Mouse (Mus musculus) small intestine, adult 2 months (tissue): Measurements from ENCODE around the gene Selplg.
"Not testable (repeated sequence)": the region's sequence is repeated elsewhere in the genome, so short reads cannot be mapped to it uniquely, and the experiment has no call there.

Experiments
- CTCF ChIP-seq: fragments of 200-500 bp; IDR thresholded peaks from 2 replicates; pipeline ENCODE4 v1.5.1; 2012; ENCODE audit warnings: low read depth, mild to moderate bottlenecking, control low read depth, inconsistent platforms, low read length, moderate library complexity, mixed read lengths; ENCODE audit not compliant: insufficient replicate concordance, insufficient read length; ENCODE audit errors: extremely low read depth
- POLR2A ChIP-seq: fragments of 200-500 bp; IDR thresholded peaks from 2 replicates; pipeline ENCODE4 v1.6.1; 2012; ENCODE audit warnings: low read depth, mild to moderate bottlenecking, control low read depth, inconsistent platforms, low read length, moderate library complexity

DNA sequence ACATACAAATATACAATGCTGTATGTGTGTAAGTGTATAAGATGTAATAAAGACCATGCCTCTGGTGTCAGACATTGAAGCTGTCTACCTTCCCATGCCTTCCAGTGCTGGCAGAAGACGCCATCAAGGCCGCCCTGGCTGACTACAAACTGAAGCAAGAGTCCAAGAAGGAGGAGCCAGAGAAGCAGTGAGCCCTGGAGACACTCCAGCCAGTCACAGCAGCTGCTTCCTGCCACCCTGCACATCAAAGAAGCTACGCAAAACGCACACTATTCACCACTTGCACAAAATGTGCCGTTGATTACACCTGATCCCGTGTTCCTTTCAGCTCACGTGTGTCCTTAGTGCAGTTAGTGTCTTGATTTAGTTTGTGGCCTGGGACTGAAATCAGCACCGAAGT lies 54.7 kb downstream of the Selplg start:
- not testable (repeated sequence) for TF ChIP-seq CTCF, POLR2A
